Mouse (Mus musculus): ENCODE data around the gene Qrfp.

GRCm38 (mm10) chr2:31855991-31856390 is 45.6 kb upstream of the Qrfp start:
- no peak for TF ChIP-seq POLR2A (IDR thresholded peaks at IDR 0.05; ENCODE audit: insufficient read length, low read depth)
- no peak for TF ChIP-seq CEBPB (IDR thresholded peaks at IDR 0.05; ENCODE audit: insufficient read depth, poor library complexity, severe bottlenecking)
- TF ChIP-seq MYOD1 (IDR thresholded peaks at IDR 0.05; ENCODE audit: control insufficient read depth in 1 of 3, insufficient read length in 2 of 3, low read depth in 2 of 3) = no peak
- no peak for TF ChIP-seq E2F4 (IDR thresholded peaks at IDR 0.05; ENCODE audit: insufficient read depth)
- no peak for TF ChIP-seq TCF12 (IDR thresholded peaks at IDR 0.05; ENCODE audit: insufficient read depth, poor library complexity, severe bottlenecking)
- no peak for TF ChIP-seq USF1 (IDR thresholded peaks at IDR 0.05; ENCODE audit: low read depth)

Measured in myocyte (in vitro differentiated cells).